Mouse (Mus musculus) embryonic fibroblast, embryonic 13.5 days (primary cell): Measurements from ENCODE around the gene Wiz.

Experiments
- CTCF ChIP-seq: IDR thresholded peaks from 2 replicates; pipeline ENCODE4 v1.5.1; 2011; ENCODE audit warnings: mild to moderate bottlenecking, control low read depth, low read length, moderate library complexity, borderline replicate concordance; ENCODE audit not compliant: insufficient read depth
- POLR2A ChIP-seq: IDR thresholded peaks from 2 replicates; pipeline ENCODE4 v1.6.1; 2011; ENCODE audit warnings: low read depth, mild to moderate bottlenecking, control low read depth, low read length, moderate library complexity

DNA sequence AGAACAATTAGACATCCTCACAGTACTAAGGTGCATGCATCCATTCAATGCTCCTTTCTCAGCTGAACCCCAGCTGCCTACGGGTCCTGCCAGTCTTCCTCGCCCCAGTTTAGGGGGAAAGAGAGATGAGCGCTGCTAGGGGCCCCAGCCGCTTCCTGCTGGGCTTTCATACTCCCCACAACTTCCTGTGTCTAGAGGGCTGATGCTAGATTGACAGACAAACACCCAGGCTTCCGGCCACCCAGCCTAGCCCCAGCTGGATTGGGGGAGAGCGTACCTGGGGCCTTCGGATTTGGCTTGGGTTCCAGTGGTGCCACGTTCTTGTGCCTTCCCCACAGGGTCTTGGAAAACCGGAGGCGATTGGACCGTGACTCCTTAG lies 13.5 kb upstream of the Wiz start:
- TF ChIP-seq POLR2A, result no peak
- no peak for TF ChIP-seq CTCF
